Mouse (Mus musculus) liver, embryonic 12.5 days (tissue): ENCODE results near the gene Cnga3. TPM values are rescaled to one million over a fixed set of nuclear protein-coding genes. Genes with fewer than 3 reads are reported as not detected.

ENCODE experiments used
- ATAC-seq: fragments of 200-750 bp; cut with Nextera tagmentation; 2 replicates; pipeline ENCODE4 v1.8.0; 2017; ENCODE audit warnings: moderate number of reproducible peaks, mild to moderate bottlenecking, moderate library complexity
- H3K27ac ChIP-seq: fragments of 300-500 bp; sonication (generic); 2 replicates; pipeline ENCODE4 v1.5.1; 2016; ENCODE audit warnings: mild to moderate bottlenecking
- H3K27me3 ChIP-seq: fragments of 300-500 bp; sonication (generic); replicated peaks from 2 replicates; pipeline ENCODE4 v1.6.1; 2016; ENCODE audit warnings: mild to moderate bottlenecking, moderate library complexity
- H3K36me3 ChIP-seq: fragments of 300-500 bp; sonication (generic); 2 replicates; pipeline ENCODE4 v1.6.1; 2016; ENCODE audit warnings: mild to moderate bottlenecking, moderate library complexity
- H3K4me1 ChIP-seq: fragments of 300-500 bp; sonication (generic); 2 replicates; pipeline ENCODE4 v1.6.1; 2016
- H3K4me2 ChIP-seq: fragments of 300-500 bp; sonication (generic); 2 replicates; pipeline ENCODE4 v1.6.1; 2016; ENCODE audit warnings: mild to moderate bottlenecking, moderate library complexity
- H3K4me3 ChIP-seq: fragments of 300-500 bp; sonication (generic); 2 replicates; pipeline ENCODE4 v1.5.1; 2016; ENCODE audit warnings: mild to moderate bottlenecking, moderate library complexity
- H3K9ac ChIP-seq: fragments of 300-500 bp; sonication (generic); 2 replicates; pipeline ENCODE4 v1.6.1; 2016; ENCODE audit warnings: mild to moderate bottlenecking, moderate library complexity
- H3K9me3 ChIP-seq: fragments of 300-500 bp; sonication (generic); replicated peaks from 2 replicates; pipeline ENCODE4 v1.6.1; 2016; ENCODE audit warnings: mild to moderate bottlenecking, moderate library complexity
- WGBS: fragments of 180-500 bp; shearing (Covaris S2); methylation state at CpG from one replicate; pipeline ENCODE4 v1.1.7; 2016; ENCODE audit not compliant: insufficient replicate concordance; 5-methylcytosine and 5-hydroxymethylcytosine counted together
- polyA plus RNA-seq: library from polyadenylated mRNA; unstranded; fragments of >200 nt; fragmentation: Nextera tagmentation; extraction: Ambion mirVana; gene quantifications from 2 replicates; pipeline ENCODE4 v1.2.1, GENCODE M21; 2016

Gene Cnga3
- polyA plus RNA-seq, 1 experiment from 2014 or later = not detected

GRCm38 (mm10) chr1:37220134-37220907 is 6.1 kb downstream of the Cnga3 start:
- H3K36me3 ChIP-seq = no peaks in the 10 kb centered on the region
- H3K4me3 ChIP-seq = no peak overlapping the region
- H3K27me3 ChIP-seq = 0 out of 2 replicates have a peak, but pooled peaks cover 2% of the 10 kb centered on the region
- H3K9me3 ChIP-seq = no peaks in the 10 kb centered on the region
- WGBS = 49% methylated on average over 6 of the region's 6 CpGs
- no peak overlapping the region for H3K4me2 ChIP-seq
- no peaks in the 10 kb centered on the region for H3K4me1 ChIP-seq
- ATAC-seq = no peak
- H3K9ac ChIP-seq = no peak overlapping the region
- no peak overlapping the region for H3K27ac ChIP-seq

GRCm38 (mm10) chr1:37222002-37222401 is 7.8 kb downstream of the Cnga3 start:
- Histone ChIP-seq H3K9me3 (no peaks in the 10 kb centered on the region), H3K4me2 (no peak overlapping the region), H3K4me3 (no peak overlapping the region), H3K4me1 (no peaks in the 10 kb centered on the region), H3K9ac (no peak overlapping the region), H3K36me3 (no peaks in the 10 kb centered on the region), H3K27ac (no peak overlapping the region), H3K27me3 (0 out of 2 replicates have a peak, but pooled peaks cover 2% of the 10 kb centered on the region)
- WGBS = 50% methylated on average over 7 of the region's 7 CpGs
- ATAC-seq = no peak

GRCm38 (mm10) chr1:37230404-37230803 is 16.2 kb downstream of the Cnga3 start:
- H3K9me3 ChIP-seq = peaks cover 6% of the 10 kb centered on the region; the same call in 1 of the 2 replicates
- no peak for ATAC-seq
- WGBS = 58% methylated on average over 6 of the region's 6 CpGs

GRCm38 (mm10) chr1:37231295-37231701 is 17.1 kb downstream of the Cnga3 start:
- no peak overlapping the region for H3K4me2 ChIP-seq
- H3K4me3 ChIP-seq = no peak overlapping the region
- H3K27ac ChIP-seq = no peak overlapping the region
- H3K9me3 ChIP-seq = peaks cover 6% of the 10 kb centered on the region; the same call in 1 of the 2 replicates
- no peaks in the 10 kb centered on the region for H3K27me3 ChIP-seq
- no peak overlapping the region for H3K9ac ChIP-seq
- 51% methylated on average over 6 of the region's 6 CpGs for WGBS
- H3K4me1 ChIP-seq = no peaks in the 10 kb centered on the region
- no peak for ATAC-seq
- H3K36me3 ChIP-seq = no peaks in the 10 kb centered on the region

More at GRCm38 (mm10) chr1:37230404-37230803, 16.2 kb downstream of the Cnga3 start:
- H3K4me1 ChIP-seq = no peaks in the 10 kb centered on the region
- no peak overlapping the region for H3K27ac ChIP-seq
- no peaks in the 10 kb centered on the region for H3K36me3 ChIP-seq
- H3K9ac ChIP-seq = no peak overlapping the region
- H3K27me3 ChIP-seq = no peaks in the 10 kb centered on the region
- H3K4me2 ChIP-seq = no peak overlapping the region
- no peak overlapping the region for H3K4me3 ChIP-seq

GRCm38 (mm10) chr1:37239045-37239635 is 24.9 kb downstream of the Cnga3 start:
- no peaks in the 10 kb centered on the region for H3K36me3 ChIP-seq
- 70% methylated on average over 10 of the region's 10 CpGs for WGBS
- H3K4me2 ChIP-seq = no peak overlapping the region
- no peaks in the 10 kb centered on the region for H3K4me1 ChIP-seq
- H3K4me3 ChIP-seq = no peak overlapping the region
- no peaks in the 10 kb centered on the region for H3K9me3 ChIP-seq
- H3K9ac ChIP-seq = no peak overlapping the region
- no peaks in the 10 kb centered on the region for H3K27me3 ChIP-seq
- H3K27ac ChIP-seq = no peak overlapping the region
- no peak for ATAC-seq

GRCm38 (mm10) chr1:37242253-37242652 is 28.0 kb downstream of the Cnga3 start:
- Histone ChIP-seq H3K9me3 (no peaks in the 10 kb centered on the region), H3K27ac (no peak overlapping the region), H3K4me2 (no peak overlapping the region), H3K9ac (no peak overlapping the region), H3K4me1 (no peaks in the 10 kb centered on the region), H3K4me3 (no peak overlapping the region), H3K27me3 (no peaks in the 10 kb centered on the region), H3K36me3 (no peaks in the 10 kb centered on the region)
- WGBS = 45% methylated on average over 8 of the region's 8 CpGs
- no peak for ATAC-seq

GRCm38 (mm10) chr1:37246476-37246875 is 32.2 kb downstream of the Cnga3 start:
- no peaks in the 10 kb centered on the region for H3K36me3 ChIP-seq
- no peak for ATAC-seq
- no peaks in the 10 kb centered on the region for H3K9me3 ChIP-seq
- no peak overlapping the region for H3K4me3 ChIP-seq
- WGBS = 65% methylated on average over 2 of the region's 2 CpGs
- no peaks in the 10 kb centered on the region for H3K4me1 ChIP-seq
- H3K27me3 ChIP-seq = no peaks in the 10 kb centered on the region
- H3K27ac ChIP-seq = no peak overlapping the region
- H3K4me2 ChIP-seq = no peak overlapping the region
- no peak overlapping the region for H3K9ac ChIP-seq

GRCm38 (mm10) chr1:37248406-37248805 is 34.2 kb downstream of the Cnga3 start:
- no peak overlapping the region for H3K27ac ChIP-seq
- ATAC-seq = no peak
- no peak overlapping the region for H3K4me2 ChIP-seq
- H3K9me3 ChIP-seq = no peaks in the 10 kb centered on the region
- WGBS = 29% methylated on average over 2 of the region's 2 CpGs
- no peaks in the 10 kb centered on the region for H3K27me3 ChIP-seq
- H3K36me3 ChIP-seq = no peaks in the 10 kb centered on the region
- H3K4me1 ChIP-seq = no peaks in the 10 kb centered on the region
- H3K4me3 ChIP-seq = no peak overlapping the region
- H3K9ac ChIP-seq = no peak overlapping the region

- no peak overlapping the region for H3K4me2 ChIP-seq
- no peaks in the 10 kb centered on the region for H3K36me3 ChIP-seq
- no peaks in the 10 kb centered on the region for H3K27me3 ChIP-seq
- no peaks in the 10 kb centered on the region for H3K9me3 ChIP-seq
- H3K4me3 ChIP-seq = no peak overlapping the region
- no peak overlapping the region for H3K27ac ChIP-seq
- H3K9ac ChIP-seq = no peak overlapping the region
- no peaks in the 10 kb centered on the region for H3K4me1 ChIP-seq
- ATAC-seq = no peak
- 35% methylated on average over 5 of the region's 5 CpGs for WGBS
Measured at GRCm38 (mm10) chr1:37250643-37251310, 36.5 kb downstream of the Cnga3 start.

- ATAC-seq = no peak
Measured at GRCm38 (mm10) chr1:37258443-37258842, 44.2 kb downstream of the Cnga3 start.

GRCm38 (mm10) chr1:37272464-37272863 is 58.2 kb downstream of the Cnga3 start:
- Histone ChIP-seq H3K4me1 (no peaks in the 10 kb centered on the region), H3K4me2 (no peak overlapping the region), H3K9ac (no peak overlapping the region), H3K27ac (no peak overlapping the region), H3K4me3 (no peak overlapping the region), H3K9me3 (no peaks in the 10 kb centered on the region), H3K36me3 (no peaks in the 10 kb centered on the region), H3K27me3 (no peaks in the 10 kb centered on the region)
- ATAC-seq = no peak
- WGBS = 6% methylated on average over 7 of the region's 7 CpGs

More at GRCm38 (mm10) chr1:37258443-37258842, 44.2 kb downstream of the Cnga3 start:
- H3K9ac ChIP-seq = no peak overlapping the region
- no peaks in the 10 kb centered on the region for H3K9me3 ChIP-seq
- no peaks in the 10 kb centered on the region for H3K36me3 ChIP-seq
- no peak overlapping the region for H3K4me2 ChIP-seq
- no peak overlapping the region for H3K27ac ChIP-seq
- no peaks in the 10 kb centered on the region for H3K27me3 ChIP-seq
- 79% methylated on average over 2 of the region's 2 CpGs for WGBS
- H3K4me1 ChIP-seq = no peaks in the 10 kb centered on the region
- no peak overlapping the region for H3K4me3 ChIP-seq

GRCm38 (mm10) chr1:37286556-37286955 is 72.3 kb downstream of the Cnga3 start:
- Histone ChIP-seq H3K27ac (no peak overlapping the region), H3K4me3 (no peak overlapping the region), H3K9ac (no peak overlapping the region), H3K4me2 (no peak overlapping the region), H3K9me3 (0 out of 2 replicates have a peak, but pooled peaks cover 3% of the 10 kb centered on the region), H3K4me1 (no peaks in the 10 kb centered on the region), H3K27me3 (no peaks in the 10 kb centered on the region), H3K36me3 (no peaks in the 10 kb centered on the region)
- ATAC-seq = no peak
- WGBS = 55% methylated on average over 7 of the region's 7 CpGs
